Mouse (Mus musculus): ENCODE measurements around the gene Trim44. TPM values are rescaled to one million over a fixed set of nuclear protein-coding genes. Genes with fewer than 3 reads are reported as not detected.

The Trim44 gene
- 100 to 1,000 TPM; 176 to 181 TPM for total RNA-seq (2021)

DNA sequence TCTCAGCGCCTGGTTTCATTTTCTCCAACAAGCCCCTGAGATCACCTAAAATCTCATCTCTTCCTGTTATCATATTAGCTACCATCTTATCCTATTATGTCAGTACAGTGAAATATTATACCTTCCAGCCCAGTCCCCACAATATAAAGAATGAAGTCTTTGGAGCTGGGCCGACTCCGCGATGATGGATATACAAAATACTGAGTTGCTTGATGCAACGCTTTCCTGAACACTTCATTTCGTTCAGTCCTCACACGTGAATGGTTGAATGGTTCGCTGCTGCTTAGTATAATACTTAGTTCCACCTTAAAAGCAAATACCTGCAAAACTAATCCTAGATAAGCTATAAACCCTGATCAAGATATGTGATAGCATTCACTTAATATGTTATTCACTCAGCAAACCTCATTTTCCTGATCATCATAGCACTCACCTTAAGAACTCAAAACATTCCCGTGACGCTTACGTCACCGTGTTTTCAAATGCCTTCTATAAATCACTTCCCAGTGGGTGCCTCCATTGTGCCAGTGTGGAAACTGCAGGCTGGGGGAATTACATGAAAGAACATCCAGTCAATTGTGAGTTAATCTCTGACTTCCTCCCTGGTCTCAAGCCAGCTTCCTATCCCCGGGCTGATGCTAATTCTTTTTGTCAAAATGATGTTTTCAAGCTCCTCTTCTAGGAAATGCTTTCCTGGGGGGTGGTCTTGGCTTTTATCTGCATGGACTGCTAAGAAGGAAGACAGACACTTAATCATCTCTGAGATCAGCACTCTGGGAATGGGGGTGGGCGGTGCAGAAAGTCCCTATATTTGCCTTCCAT, at the start of gene Trim44:
TSS of gene Trim44 (minus strand) at position 466 of the 822 bp plus-strand sequence.
- no peak for DNase-seq (ENCODE audit: low spot score in 2 of 2)
- intact Hi-C loops (cut with DNase I) = no loop called here

DNA sequence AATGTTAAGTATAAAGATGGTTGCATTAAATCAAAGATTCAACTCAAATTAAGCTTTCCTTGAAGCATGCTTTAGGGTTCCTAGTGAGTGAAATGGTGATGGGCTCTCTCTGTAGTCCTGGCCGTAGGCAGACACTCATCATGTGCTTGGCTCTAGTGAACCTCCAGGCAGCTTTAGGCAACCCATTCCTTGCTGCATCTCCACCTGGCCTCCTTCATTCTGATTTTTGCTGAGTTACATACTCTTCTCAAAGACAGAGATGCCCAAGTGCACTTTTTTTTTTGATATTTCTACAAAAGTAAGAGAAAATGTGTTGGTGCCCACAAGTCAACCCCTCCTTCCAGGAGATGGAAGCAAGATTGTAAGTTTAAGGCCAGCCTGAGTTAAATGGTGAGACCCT, 47.5 kb upstream of the Trim44 start:
- intact Hi-C loops (cut with DNase I) = loop anchor here (10.0 kb wide), 2 partner anchors 210 to 750 kb away; no protein-coding TSS in a partner anchor
- no peak for DNase-seq (ENCODE audit: low spot score in 2 of 2)

DNA sequence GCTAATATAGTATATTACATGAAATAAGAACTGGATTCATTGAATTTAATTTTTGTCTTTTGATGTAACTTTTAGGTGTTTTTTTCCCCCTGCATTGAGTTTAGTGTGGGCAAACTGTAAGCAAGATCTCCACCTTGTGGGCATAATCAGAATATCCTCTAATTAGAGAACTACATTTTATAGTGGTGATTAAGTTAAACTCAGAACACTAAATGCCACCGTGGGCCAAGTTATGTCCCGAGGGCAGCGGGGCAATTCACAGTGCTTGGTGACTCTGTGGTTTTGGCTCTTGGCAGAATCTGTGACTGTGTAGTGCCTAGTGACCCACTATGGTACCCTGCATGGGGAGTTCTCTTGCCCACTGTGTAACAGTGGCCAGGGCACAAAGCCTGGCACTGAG, 45.8 kb upstream of the Trim44 start:
- intact Hi-C loops (cut with DNase I) = loop anchor here (2.0 to 10.0 kb wide), 8 partner anchors 196 to 749 kb away; partner anchors contain the start of gene Ldlrad3
- DNase-seq (ENCODE audit: low spot score in 2 of 2) = peak in 1 of 2 experiments; percentile 21

DNA sequence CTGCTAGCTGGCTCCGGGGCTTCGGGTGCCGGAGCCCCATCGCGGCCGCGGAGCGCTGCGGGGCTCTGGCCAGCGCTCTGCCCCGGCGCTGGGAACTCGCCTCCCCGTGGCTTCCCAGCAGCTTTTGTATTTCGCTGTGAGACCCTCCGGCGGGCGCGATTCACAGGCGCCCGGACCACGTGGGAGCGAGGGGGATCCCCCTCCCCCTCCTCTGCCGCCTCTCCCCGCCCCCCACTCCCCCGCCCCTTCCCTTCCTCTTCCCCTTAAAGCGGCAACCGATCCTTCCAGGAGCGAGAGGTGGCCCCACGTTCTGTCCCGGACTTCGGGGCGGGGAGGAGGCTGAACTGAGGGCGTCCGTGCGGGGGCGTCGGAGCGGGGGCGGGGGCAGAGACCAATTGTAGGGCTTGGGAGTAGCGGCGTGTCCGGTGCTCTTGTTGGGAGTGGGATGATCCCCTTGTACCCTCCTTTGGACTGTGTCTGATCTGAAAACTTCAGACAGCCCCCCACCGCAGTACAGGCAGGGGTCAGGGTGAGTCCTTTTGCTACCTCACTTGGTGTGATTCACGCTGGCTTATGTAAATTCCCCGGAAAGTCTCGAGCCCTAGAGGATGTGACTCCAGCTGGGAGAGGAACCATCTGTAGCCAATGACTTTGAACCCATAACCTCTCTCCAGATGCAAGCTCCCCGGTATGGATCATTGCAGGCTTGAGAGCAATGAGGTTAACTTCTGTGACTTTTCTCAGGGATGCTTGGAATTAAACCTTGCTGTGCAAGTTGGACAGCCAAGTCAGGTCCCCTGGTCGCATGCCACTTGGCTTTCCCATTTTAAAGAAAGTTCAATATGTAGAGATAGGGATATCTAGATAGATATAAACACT, 44.3 kb upstream of the Trim44 start, which contains the start of gene Fjx1:
TSS of gene Fjx1 (minus strand) at position 829 of the 879 bp plus-strand sequence.
- peak; percentile 63 to 64 for DNase-seq (ENCODE audit: low spot score in 2 of 2)
- intact Hi-C loops (cut with DNase I) = loop anchor here (2.0 to 10.0 kb wide), 8 partner anchors 195 to 747 kb away; partner anchors contain the start of gene Ldlrad3

DNA sequence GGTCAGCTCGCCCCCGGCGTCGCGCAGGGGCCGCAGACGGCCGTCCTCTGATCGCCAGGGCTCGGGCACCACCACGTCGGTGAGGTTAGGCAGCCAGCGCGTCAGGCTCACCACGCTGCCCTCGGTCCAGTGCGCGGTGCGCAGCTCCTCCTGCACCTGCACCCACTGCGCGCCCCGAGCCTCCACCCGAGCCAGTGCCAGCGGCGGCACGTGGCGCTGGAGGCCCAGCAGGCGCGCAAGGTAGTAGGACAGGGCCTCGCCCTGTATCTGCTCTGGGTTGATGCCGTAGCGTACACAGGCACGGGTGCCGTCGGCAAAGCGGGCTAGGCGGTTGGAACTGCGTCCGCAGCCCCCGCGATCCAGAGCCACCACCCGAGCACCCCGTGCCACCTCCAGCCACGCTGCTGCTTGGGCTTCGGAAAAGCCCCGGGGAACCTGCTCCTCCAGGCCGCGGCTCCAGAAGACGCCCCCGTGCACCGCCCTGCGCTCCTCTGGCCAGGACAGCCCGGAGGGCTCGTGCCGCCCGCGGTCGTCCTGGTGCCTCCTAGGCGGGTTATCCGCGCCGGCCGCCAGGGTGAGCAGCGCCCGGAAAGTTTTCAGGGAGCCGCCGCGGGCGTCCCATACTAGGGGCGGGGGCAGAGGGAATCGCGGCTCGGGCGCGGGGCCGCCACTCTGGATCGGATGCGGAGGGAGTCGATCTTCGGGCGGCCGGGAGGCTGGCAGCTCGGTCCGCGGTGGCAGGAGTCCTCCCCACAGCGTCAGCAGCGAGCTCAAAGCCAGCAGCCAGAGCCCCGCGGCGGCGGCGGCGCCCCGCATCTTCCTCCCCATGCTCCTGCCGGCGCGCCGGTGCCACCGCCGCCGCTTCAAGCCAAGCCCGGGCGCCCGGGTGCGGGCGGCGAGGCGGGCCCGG, 43.4 kb upstream of the Trim44 start:
- intact Hi-C loops (cut with DNase I) = loop anchor here (1.0 to 10.0 kb wide), 6 partner anchors 51 to 746 kb away; partner anchors contain the start of gene Ldlrad3
- DNase-seq (ENCODE audit: low spot score in 2 of 2) = peak; percentile 40 to 52

DNA sequence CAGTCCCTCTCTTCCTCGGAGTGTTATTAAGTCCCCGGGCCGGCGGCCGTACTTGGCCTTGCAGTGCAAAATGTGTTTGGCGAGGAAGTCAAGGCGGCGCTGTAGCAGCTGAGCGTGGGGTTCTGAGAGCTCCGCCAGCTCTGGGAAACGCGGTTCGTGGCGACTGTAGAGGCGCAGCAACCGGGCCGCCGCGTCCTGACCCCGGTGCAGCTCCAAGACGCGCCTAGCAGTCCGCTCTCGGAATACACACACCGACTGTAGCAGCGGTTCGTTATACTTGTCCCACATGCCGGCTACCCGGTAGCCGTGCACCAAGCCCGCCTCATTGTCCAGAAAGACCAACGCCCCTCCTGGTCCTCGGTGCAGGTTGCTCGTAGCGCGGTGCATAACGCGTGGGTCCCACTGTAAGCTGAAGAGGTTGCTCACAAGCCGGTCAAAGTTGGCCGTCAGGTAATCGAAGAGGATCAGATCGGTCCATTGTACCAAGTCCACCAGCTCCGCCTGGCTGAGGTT, 42.7 kb upstream of the Trim44 start:
- intact Hi-C loops (cut with DNase I) = loop anchor here (1.0 to 10.0 kb wide), 6 partner anchors 50 to 746 kb away; partner anchors contain the start of gene Ldlrad3
- DNase-seq (ENCODE audit: low spot score in 2 of 2) = peak; percentile 62 to 67

DNA sequence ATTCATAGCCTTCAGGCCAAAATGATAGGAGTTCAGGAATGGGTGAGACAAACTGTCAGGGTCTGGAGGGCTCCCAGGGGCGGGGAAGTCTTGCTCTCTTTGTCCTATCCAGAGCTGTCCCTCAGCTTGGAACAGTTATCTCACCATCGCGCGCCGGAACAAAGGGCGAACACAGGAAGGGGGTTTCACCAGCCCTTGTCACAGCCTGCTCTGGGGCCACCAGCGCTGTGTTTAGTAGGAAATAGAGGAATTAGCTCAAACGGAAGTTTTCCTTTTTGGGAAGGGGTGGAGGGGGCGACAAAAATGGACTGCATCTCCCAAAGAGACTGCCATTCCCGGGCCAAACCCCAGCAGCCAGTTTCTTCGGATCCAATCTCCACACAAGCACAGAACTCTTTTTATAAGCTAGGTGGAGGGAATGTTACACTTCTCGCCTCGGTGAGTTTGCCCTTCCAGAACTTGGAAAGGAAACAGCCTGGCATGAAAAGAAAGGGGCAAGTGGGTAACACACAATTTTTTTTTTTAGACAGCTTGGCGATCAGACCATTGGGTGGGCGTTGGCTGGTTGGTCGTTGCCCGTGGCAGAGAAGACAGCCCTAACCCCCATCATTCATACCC, 42.1 kb upstream of the Trim44 start:
- DNase-seq (ENCODE audit: low spot score in 2 of 2) = peak; percentile 17 to 39
- intact Hi-C loops (cut with DNase I) = loop anchor here (1.0 to 10.0 kb wide), 6 partner anchors 49 to 745 kb away; partner anchors contain the start of gene Ldlrad3

DNA sequence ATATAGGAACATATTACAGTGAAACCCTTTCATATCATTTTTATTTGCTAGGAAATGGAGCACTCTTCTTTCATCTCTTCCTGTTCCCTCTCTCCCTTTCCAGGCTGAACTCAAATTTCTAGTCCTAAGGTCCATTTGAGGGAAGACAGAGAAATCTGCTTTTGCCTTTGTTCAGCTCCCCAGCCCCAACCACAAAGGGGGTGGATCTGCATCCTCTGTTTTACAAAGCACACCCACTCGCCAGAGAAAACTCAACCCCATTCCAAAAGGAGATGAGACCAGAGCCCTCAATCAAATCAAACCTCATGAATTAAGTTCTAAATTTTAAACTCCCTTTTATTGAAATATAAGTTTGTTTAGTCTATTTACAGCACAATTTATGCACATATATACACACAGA, 41.4 kb upstream of the Trim44 start:
- intact Hi-C loops (cut with DNase I) = no loop called here
- DNase-seq (ENCODE audit: low spot score in 2 of 2) = no peak

DNA sequence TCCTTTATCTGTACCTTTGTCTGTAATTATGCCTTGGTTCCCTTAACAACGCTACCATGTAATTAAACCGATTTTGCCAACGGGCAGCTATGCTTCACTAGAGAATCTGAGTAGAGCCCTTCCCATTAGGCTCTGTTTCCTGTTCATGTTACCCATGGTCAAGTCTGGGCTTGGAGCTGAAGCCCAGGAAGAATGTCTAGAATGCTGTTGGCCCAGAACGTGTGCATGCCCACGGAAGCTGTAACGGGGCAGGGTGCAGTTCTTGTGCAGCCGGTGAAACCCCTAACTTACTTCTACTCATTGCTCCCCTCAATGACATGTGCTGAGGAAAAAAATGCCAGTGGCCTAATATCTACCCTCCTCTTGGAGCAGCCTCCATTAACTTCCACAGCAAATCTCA, 40.2 kb upstream of the Trim44 start:
- intact Hi-C loops (cut with DNase I) = no loop called here
- DNase-seq (ENCODE audit: low spot score in 2 of 2) = no peak

DNA sequence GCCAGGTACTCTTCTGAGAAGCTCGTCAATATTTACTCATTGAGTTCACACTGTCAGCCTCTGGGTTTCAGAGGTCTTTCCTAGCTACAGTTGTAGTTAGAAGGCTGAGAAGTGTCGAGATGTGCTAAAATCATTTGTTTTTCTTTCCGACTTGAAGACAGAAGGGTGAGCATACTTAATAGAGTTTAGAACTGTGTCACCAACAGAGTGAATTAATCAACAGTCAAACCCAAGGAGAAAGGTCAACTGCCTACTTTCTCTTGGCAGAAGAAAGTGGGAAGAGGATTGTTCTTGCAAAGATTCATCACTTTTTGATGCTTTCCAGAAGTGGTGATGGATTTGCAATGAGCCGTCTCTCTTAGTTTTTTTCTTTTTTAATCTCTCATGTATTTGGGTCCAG, 39.2 kb upstream of the Trim44 start:
- intact Hi-C loops (cut with DNase I) = no loop called here
- no peak for DNase-seq (ENCODE audit: low spot score in 2 of 2)

DNA sequence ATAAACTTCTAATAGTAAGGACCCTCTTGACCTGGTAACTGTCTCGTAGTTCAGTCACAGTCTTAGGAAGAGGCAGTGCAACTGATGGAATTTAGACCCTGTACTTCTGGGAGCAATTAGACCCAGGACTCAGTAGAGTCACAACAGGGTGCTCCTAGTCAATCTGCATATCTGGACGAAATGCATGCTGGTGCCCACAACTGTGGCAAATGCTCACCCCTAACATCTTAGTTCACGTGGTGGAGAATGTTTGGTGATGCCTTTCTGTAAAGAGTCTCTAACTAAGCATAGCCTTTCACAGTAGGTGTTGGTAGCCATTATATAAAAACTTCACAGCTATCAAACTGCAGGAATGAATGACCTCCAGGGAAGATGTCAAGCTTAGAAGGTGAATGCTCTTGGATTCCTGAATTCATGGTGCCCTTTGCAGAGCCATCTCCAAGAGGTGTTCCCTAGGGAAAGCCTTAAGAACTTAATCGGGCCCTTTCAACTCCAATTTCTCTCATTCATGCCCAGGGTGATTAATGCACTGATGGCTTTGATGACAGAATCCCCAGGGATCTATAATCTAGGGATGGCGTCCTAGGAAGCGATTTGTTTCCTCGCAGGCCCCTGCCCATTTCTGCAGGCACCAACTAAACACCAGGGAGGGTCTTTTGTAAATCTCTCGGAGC, 29.9 kb upstream of the Trim44 start:
- intact Hi-C loops (cut with DNase I) = no loop called here
- DNase-seq (ENCODE audit: low spot score in 2 of 2) = no peak

DNA sequence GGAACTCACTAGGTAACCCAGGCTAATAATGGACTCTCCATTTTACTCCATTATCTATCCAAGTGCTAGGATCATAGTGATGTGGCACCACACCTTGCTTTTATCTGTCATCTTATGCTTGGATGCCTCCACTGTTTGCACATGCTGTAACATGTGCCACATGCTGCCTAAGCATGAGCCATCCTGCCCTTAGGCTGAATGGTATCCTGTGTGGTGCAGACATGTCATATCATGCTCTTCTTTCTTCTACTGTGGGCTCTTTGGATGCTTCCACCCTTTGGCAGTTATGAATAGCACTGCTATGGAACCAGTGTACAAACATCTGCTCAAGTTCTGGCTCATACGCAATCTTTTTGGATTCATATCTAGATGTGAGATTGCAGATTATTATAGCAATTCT, 26.3 kb upstream of the Trim44 start:
- DNase-seq (ENCODE audit: low spot score in 2 of 2) = no peak
- intact Hi-C loops (cut with DNase I) = no loop called here

DNA sequence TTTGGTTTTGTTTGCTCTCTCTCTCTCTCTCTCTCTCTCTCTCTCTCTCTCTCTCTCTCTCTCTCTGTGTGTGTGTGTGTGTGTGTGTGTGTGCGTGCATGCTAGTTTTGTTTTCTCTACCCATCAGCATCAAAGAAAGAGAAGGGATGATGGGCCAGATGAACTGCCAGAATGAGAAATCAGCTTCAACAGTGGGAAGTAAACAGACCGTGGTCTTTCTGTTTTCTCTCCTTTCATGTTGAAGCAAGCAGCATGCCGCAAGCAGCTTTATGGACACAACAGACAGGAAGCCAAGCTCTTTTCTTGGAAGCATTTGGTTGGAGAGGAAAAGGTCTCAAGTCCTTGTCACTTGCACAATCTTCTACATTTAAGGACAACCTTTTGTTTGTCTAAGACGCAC, 23.5 kb upstream of the Trim44 start:
- intact Hi-C loops (cut with DNase I) = no loop called here
- DNase-seq (ENCODE audit: low spot score in 2 of 2) = no peak

DNA sequence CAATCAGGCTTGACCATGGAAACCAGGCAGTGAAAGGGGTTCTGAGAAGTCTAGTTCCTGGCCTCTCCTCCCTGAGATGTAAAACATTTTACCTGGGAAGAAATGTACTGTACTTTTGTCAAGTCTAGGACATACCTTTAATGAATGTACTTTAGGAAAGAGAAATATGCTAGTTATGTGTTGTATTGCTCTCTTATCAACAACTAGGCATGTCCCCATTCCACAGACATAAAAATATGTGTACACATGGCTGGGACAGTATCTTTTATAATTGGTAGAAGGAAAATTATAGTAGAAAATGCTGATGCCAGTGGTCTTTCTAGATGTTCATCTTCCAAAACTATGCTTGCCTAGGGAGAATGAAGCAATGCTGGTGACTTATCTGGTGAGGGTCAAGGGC, 20.3 kb upstream of the Trim44 start:
- no peak for DNase-seq (ENCODE audit: low spot score in 2 of 2)
- intact Hi-C loops (cut with DNase I) = no loop called here

DNA sequence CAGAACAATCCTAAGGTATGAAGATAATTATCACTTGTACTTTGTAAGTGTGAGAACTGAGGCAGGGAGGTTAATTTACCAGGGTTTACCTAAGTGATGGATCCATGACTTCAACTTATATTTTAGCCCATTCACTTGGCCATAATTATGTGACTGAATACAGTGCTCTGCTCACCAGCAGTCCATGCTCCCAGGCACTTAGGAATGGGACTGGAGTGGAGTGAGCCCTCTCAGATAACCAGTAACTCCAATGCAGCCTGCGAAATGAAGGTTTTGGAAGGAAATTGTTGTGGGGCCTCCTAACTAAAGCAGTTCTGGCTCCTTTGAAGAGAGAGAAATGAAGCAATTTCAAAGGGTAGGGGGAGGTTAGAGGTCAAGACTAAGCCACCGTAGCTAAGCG, 18.8 kb upstream of the Trim44 start:
- intact Hi-C loops (cut with DNase I) = no loop called here
- DNase-seq (ENCODE audit: low spot score in 2 of 2) = no peak

DNA sequence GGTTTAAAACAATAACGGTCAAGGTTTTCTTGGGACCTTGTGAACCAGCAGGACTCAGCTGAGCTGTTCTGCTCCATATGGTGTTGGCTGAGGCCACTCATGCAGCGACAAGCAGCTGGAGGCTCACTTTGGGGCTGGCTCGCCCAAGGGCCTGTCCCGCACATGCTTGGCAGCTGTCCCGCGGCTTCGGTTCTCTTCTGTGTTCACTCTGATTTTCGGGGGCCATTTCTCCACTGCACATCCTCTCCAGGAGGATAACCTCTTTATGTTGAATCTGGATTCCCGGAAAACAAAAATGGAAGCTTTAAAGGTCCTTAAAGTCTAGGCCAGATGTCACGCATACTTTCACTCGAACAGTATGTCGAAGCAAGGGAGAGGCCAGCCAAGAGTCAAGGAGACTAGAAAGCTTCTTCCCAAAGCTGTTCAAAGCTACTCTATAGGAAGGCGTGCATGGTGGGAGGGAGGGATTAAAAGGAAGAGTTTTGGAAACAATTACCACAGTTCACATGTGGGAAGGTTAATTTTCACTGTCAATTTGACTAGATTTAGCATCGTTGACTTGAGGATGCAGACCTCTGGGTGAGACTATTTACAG, 8.6 kb upstream of the Trim44 start:
- DNase-seq (ENCODE audit: low spot score in 2 of 2) = no peak
- intact Hi-C loops (cut with DNase I) = no loop called here

DNA sequence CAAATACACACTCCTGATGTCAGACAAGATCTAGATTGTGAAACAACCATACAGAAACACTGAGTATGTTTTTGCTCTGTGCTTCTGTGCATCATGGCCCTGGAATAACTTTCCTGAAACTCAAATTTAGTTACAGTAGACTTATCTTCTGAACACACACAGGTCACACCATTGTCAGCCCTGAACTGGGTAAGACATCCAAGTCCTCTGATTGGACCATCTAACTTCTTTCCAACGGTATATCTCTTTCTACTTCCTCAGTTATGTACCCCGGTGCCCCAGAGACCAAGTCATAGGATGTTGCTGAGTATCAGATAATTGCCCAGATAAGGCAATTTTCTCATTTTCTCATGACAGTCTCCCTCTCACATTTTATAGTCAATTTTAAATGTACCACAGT, 5.1 kb upstream of the Trim44 start:
- intact Hi-C loops (cut with DNase I) = no loop called here
- DNase-seq (ENCODE audit: low spot score in 2 of 2) = no peak

DNA sequence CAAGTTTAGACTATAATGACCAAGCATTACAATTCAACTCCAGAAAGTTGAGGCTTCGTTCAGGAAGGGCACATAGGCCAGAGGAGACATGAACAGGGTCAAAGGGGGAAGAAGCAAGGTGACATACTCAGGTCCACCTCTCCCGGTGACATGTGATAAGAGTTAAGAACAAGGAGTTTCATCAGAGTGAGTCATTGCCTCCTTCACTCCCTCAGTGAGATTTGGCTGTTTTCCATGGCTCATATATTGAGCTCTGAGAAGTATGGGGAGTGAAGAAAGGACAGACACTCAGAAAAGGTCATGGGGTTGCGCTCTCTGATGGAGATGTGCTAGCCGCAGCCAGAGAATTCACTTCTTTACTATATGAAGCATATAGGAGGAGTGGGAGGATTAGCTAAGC, 3.0 kb upstream of the Trim44 start:
- intact Hi-C loops (cut with DNase I) = no loop called here
- no peak for DNase-seq (ENCODE audit: low spot score in 2 of 2)
